Mouse (Mus musculus) macrophage (primary cell): ENCODE measurements around the gene Olfr1366. TPM values are rescaled to one million over a fixed set of nuclear protein-coding genes. Genes with fewer than 3 reads are reported as not detected.

Source experiments
- polyA plus RNA-seq: library from polyadenylated mRNA; stranded (reverse); fragments of 250-400 nt; gene quantifications from 3 replicates; pipeline ENCODE4 v1.2.4, GENCODE M21; 2018; ENCODE audit warnings: inconsistent platforms

The Olfr1366 gene
- polyA plus RNA-seq, 1 experiment from 2014 or later, result not detected

Other genes with a start within 250 kb of the Olfr1366 start
- gene Gpx6, start 230.7 kb downstream of the Olfr1366 start, polyA plus RNA-seq, result not detected in 3 replicates
- not detected in 3 replicates for gene Olfr1367, start 195.9 kb downstream of the Olfr1366 start, polyA plus RNA-seq
- gene Zscan12, start 180.0 kb downstream of the Olfr1366 start, polyA plus RNA-seq, result 3.2 to 5.9 TPM (median 4.1 TPM) in 3 replicates
- gene Zkscan3, start 140.1 kb downstream of the Olfr1366 start, polyA plus RNA-seq, result 19.2 to 36.6 TPM (median 20.7 TPM) in 3 replicates
- gene Pgbd1, start 101.8 kb downstream of the Olfr1366 start, polyA plus RNA-seq, result not detected in 3 replicates
- 11.1 to 21.4 TPM (median 17.0 TPM) in 3 replicates for gene Zscan26, start 89.1 kb downstream of the Olfr1366 start, polyA plus RNA-seq
- 0.29 to 0.41 TPM in 2 of 3 replicates, not detected in the other for gene Nkapl, start 74.3 kb downstream of the Olfr1366 start, polyA plus RNA-seq
- gene Zkscan4, start 63.9 kb downstream of the Olfr1366 start, polyA plus RNA-seq, result 0.47 to 0.84 TPM (median 0.63 TPM) in 3 replicates
- not detected in 3 replicates for gene Gm10065, start 63.4 kb downstream of the Olfr1366 start, polyA plus RNA-seq
- 0.11 to 0.38 TPM (median 0.23 TPM) in 3 replicates for gene AK157302, start 47.6 kb downstream of the Olfr1366 start, polyA plus RNA-seq
- 3.8 to 14.2 TPM (median 11.7 TPM) in 3 replicates for gene Gm11273, start 41.4 kb downstream of the Olfr1366 start, polyA plus RNA-seq
- gene Zkscan8, start 11.7 kb downstream of the Olfr1366 start, polyA plus RNA-seq, result 3.0 to 3.6 TPM (median 3.4 TPM) in 3 replicates
- gene Olfr1535, start 17.1 kb upstream of the Olfr1366 start, polyA plus RNA-seq, result not detected in 3 replicates
- not detected in 3 replicates for gene Olfr1364, start 39.0 kb upstream of the Olfr1366 start, polyA plus RNA-seq
- not detected in 3 replicates for gene Olfr1362, start 71.2 kb upstream of the Olfr1366 start, polyA plus RNA-seq
- gene Olfr11, start 99.7 kb upstream of the Olfr1366 start, polyA plus RNA-seq, result not detected in 3 replicates
- not detected in 3 replicates for gene Olfr1361, start 120.6 kb upstream of the Olfr1366 start, polyA plus RNA-seq
- gene Olfr1360, start 134.6 kb upstream of the Olfr1366 start, polyA plus RNA-seq, result not detected in 3 replicates
- gene Olfr1359, start 155.3 kb upstream of the Olfr1366 start, polyA plus RNA-seq, result not detected in 3 replicates
- not detected in 3 replicates for gene Hist1h2bl, start 173.3 kb upstream of the Olfr1366 start, polyA plus RNA-seq
- not detected in 3 replicates for gene Hist1h2ai, start 173.6 kb upstream of the Olfr1366 start, polyA plus RNA-seq
- 1.6 TPM in 1 of 3 replicates, not detected in the others for gene Hist1h3h, start 174.9 kb upstream of the Olfr1366 start, polyA plus RNA-seq
- not detected in 3 replicates for gene Hist1h2bm, start 179.2 kb upstream of the Olfr1366 start, polyA plus RNA-seq
- gene Hist1h4j, start 192.3 kb upstream of the Olfr1366 start, polyA plus RNA-seq, result not detected in 3 replicates
- gene Hist1h4k, start 207.7 kb upstream of the Olfr1366 start, polyA plus RNA-seq, result 3.4 to 5.4 TPM in 2 of 3 replicates, not detected in the other
- not detected in 3 replicates for gene Hist1h2ak, start 211.0 kb upstream of the Olfr1366 start, polyA plus RNA-seq
- gene Hist1h2bn, start 211.3 kb upstream of the Olfr1366 start, polyA plus RNA-seq, result 1.4 TPM in 1 of 3 replicates, not detected in the others
- gene Hist1h1b, start 237.8 kb upstream of the Olfr1366 start, polyA plus RNA-seq, result not detected in 3 replicates
- not detected in 3 replicates for gene Hist1h3i, start 240.6 kb upstream of the Olfr1366 start, polyA plus RNA-seq
- not detected in 3 replicates for gene Hist1h2an, start 244.4 kb upstream of the Olfr1366 start, polyA plus RNA-seq
- not detected in 3 replicates for gene Hist1h2bp, start 244.7 kb upstream of the Olfr1366 start, polyA plus RNA-seq